Mouse (Mus musculus) lung, embryonic 14.5 days (tissue): ENCODE results near the gene Gpha2. TPM values are rescaled to one million over a fixed set of nuclear protein-coding genes. Genes with fewer than 3 reads are reported as not detected.

Experiments used
- ATAC-seq: fragments of 200-750 bp; cut with Nextera tagmentation; 2 replicates; pipeline ENCODE4 v1.8.0; 2017; ENCODE audit warnings: mild to moderate bottlenecking, moderate TSS enrichment, moderate library complexity; ENCODE audit not compliant: insufficient read depth
- DNase-seq: peaks from one replicate; pipeline ENCODE4 v3.0.0-alpha.2; 2015
- H3K27ac ChIP-seq: fragments of 300-500 bp; sonication (generic); 2 replicates; pipeline ENCODE4 v1.5.1; 2014; ENCODE audit warnings: low read depth, mild to moderate bottlenecking, moderate library complexity
- H3K27me3 ChIP-seq: fragments of 300-500 bp; sonication (generic); 2 replicates; pipeline ENCODE4 v1.6.1; 2014; ENCODE audit warnings: low read length, control low read depth; ENCODE audit not compliant: insufficient read depth
- H3K36me3 ChIP-seq: fragments of 300-500 bp; sonication (generic); 2 replicates; pipeline ENCODE4 v1.6.1; 2014; ENCODE audit warnings: control low read depth; ENCODE audit not compliant: insufficient read depth
- H3K4me1 ChIP-seq: fragments of 300-500 bp; sonication (generic); 2 replicates; pipeline ENCODE4 v1.6.1; 2014; ENCODE audit warnings: antibody characterized with exemption, control low read depth; ENCODE audit not compliant: insufficient read depth
- H3K4me2 ChIP-seq: fragments of 300-500 bp; sonication (generic); 2 replicates; pipeline ENCODE4 v1.6.1; 2014; ENCODE audit warnings: mild to moderate bottlenecking
- H3K4me3 ChIP-seq: fragments of 300-500 bp; sonication (generic); 2 replicates; pipeline ENCODE4 v1.5.1; 2014; ENCODE audit warnings: low read depth, low read length
- H3K9ac ChIP-seq: fragments of 300-500 bp; sonication (generic); 2 replicates; pipeline ENCODE4 v1.6.1; 2014
- H3K9me3 ChIP-seq: fragments of 300-500 bp; sonication (generic); 2 replicates; pipeline ENCODE4 v1.6.1; 2016; ENCODE audit warnings: low read depth, low read length, control low read depth
- CTCF ChIP-seq: IDR thresholded peaks from 2 replicates; pipeline ENCODE4 v1.5.1; 2016; ENCODE audit warnings: antibody characterized with exemption, low read depth
- WGBS: fragments of 180-500 bp; shearing (Covaris S2); extraction: QIAGEN DNeasy Blood & Tissue Kit; methylation state at CpG from one replicate; pipeline ENCODE4 v1.1.7; 2014; 5-methylcytosine and 5-hydroxymethylcytosine counted together
- microRNA counts: library from miRNA; unstranded; fragments of <30 nt; microRNA quantifications from one replicate; lab custom pipeline; 2016
- microRNA-seq: library from miRNA; unstranded; fragments of <30 nt; microRNA quantifications from one replicate; pipeline ENCODE4, GENCODE M21; 2016; ENCODE audit warnings: borderline number of aligned reads
- polyA plus RNA-seq: library from polyadenylated mRNA; unstranded; fragments of >200 nt; fragmentation: Nextera tagmentation; extraction: Ambion mirVana; gene quantifications from 2 replicates; pipeline ENCODE4 v1.2.1, GENCODE M21; 2014

The Gpha2 gene
- polyA plus RNA-seq, 1 experiment from 2014 or later = 0.54 TPM

GRCm38 (mm10) chr19:6272053-6272452, 45.9 kb downstream of the Gpha2 start:
- Histone ChIP-seq H3K4me3 (no peak overlapping the region), H3K9me3 (no peaks in the 10 kb centered on the region), H3K36me3 (no peaks in the 10 kb centered on the region), H3K4me2 (no peak overlapping the region), H3K27me3 (no peaks in the 10 kb centered on the region), H3K4me1 (0 out of 2 replicates have a peak, but pooled peaks cover 2% of the 10 kb centered on the region), H3K27ac (no peak overlapping the region), H3K9ac (no peak overlapping the region)
- 56% methylated on average over 7 of the region's 7 CpGs for WGBS
- TF ChIP-seq CTCF = no peak
- DNase-seq (no peak), ATAC-seq (no peak)

- Histone ChIP-seq H3K4me2 (no peak overlapping the region), H3K27me3 (no peaks in the 10 kb centered on the region), H3K36me3 (no peaks in the 10 kb centered on the region), H3K27ac (no peak overlapping the region), H3K9me3 (no peaks in the 10 kb centered on the region), H3K4me1 (peaks cover 2% of the 10 kb centered on the region; the same call in 1 of the 2 replicates), H3K4me3 (no peak overlapping the region), H3K9ac (no peak overlapping the region)
- ATAC-seq (no peak), DNase-seq (peak; percentile 42)
- TF ChIP-seq CTCF = no peak
- 69% methylated on average over 4 of the region's 4 CpGs for WGBS
Measured at GRCm38 (mm10) chr19:6272738-6273137, 46.6 kb downstream of the Gpha2 start.

GRCm38 (mm10) chr19:6273592-6273991, 47.4 kb downstream of the Gpha2 start:
- H3K9ac ChIP-seq = no peak overlapping the region
- H3K9me3 ChIP-seq = no peaks in the 10 kb centered on the region
- no peaks in the 10 kb centered on the region for H3K36me3 ChIP-seq
- TF ChIP-seq CTCF = no peak
- H3K27ac ChIP-seq = no peak overlapping the region
- no peak overlapping the region for H3K4me2 ChIP-seq
- no peak overlapping the region for H3K4me3 ChIP-seq
- no peaks in the 10 kb centered on the region for H3K27me3 ChIP-seq
- DNase-seq = no peak
- H3K4me1 ChIP-seq = peaks cover 5% of the 10 kb centered on the region; the same call in 1 of the 2 replicates
- 70% methylated on average over 4 of the region's 4 CpGs for WGBS
- ATAC-seq = no peak

- no peaks in the 10 kb centered on the region for H3K36me3 ChIP-seq
- no peak overlapping the region; the same call in 1 of the 2 replicates for H3K9ac ChIP-seq
- TF ChIP-seq CTCF = no peak
- H3K4me2 ChIP-seq = no peak overlapping the region
- DNase-seq (no peak), ATAC-seq (no peak)
- 84% methylated on average over 13 of the region's 13 CpGs for WGBS
- no peak overlapping the region for H3K4me3 ChIP-seq
- H3K4me1 ChIP-seq = peaks cover 10% of the 10 kb centered on the region; the same call in 1 of the 2 replicates
- no peaks in the 10 kb centered on the region for H3K27me3 ChIP-seq
- H3K27ac ChIP-seq = no peak overlapping the region
- no peaks in the 10 kb centered on the region for H3K9me3 ChIP-seq
Measured at GRCm38 (mm10) chr19:6273998-6274608, 47.9 kb downstream of the Gpha2 start.

- H3K36me3 ChIP-seq = peaks cover 15% of the 10 kb centered on the region
- peak; percentile 0; the same call in 1 of the 2 replicates for ATAC-seq
- no peak for TF ChIP-seq CTCF
- peak; percentile 50 for DNase-seq
- peak overlapping the region; percentile 60; the same call in 1 of the 2 replicates for H3K27ac ChIP-seq
- peaks cover 11% of the 10 kb centered on the region; the same call in 1 of the 2 replicates for H3K4me1 ChIP-seq
- H3K9me3 ChIP-seq = no peaks in the 10 kb centered on the region
- peak overlapping the region; percentile 81 for H3K4me3 ChIP-seq
- H3K4me2 ChIP-seq = peak overlapping the region; percentile 97
- 6% methylated on average over 15 of the region's 15 CpGs for WGBS
- no peaks in the 10 kb centered on the region for H3K27me3 ChIP-seq
- H3K9ac ChIP-seq = peak overlapping the region; percentile 58
Measured at GRCm38 (mm10) chr19:6275740-6276389, 49.7 kb downstream of the Gpha2 start.

- under 1% methylated on average over 102 of the region's 106 CpGs for WGBS
Measured at GRCm38 (mm10) chr19:6276426-6277421, 50.5 kb downstream of the Gpha2 start, which contains the start of gene Ehd1. Ehd1 (plus strand) TSS chr19:6276725.

More at GRCm38 (mm10) chr19:6276426-6277421, 50.5 kb downstream of the Gpha2 start, which contains the start of gene Ehd1:
- Histone ChIP-seq H3K4me1 (peaks cover 11% of the 10 kb centered on the region; the same call in 1 of the 2 replicates), H3K9me3 (no peaks in the 10 kb centered on the region), H3K36me3 (peaks cover 23% of the 10 kb centered on the region), H3K9ac (peak within 1 kb of the TSS; percentile 81), H3K27ac (peak within 1 kb of the TSS; percentile 87), H3K27me3 (no peaks in the 10 kb centered on the region), H3K4me3 (peak within 1 kb of the TSS; percentile 81), H3K4me2 (peak within 1 kb of the TSS; percentile 97)
- TF ChIP-seq CTCF = peak; percentile 51
- ATAC-seq (peak; percentile 93), DNase-seq (peak; percentile 99)

MicroRNAs within 50 kb of the gene (microRNA counts, 519-probe panel; counts per million panel counts)
- microRNA mmu-miR-192 (lab: Ali Mortazavi, UCI) = 2,277 counts per million, percentile 34 among the panel's probes with 10 or more counts

Small RNAs within 50 kb of the gene (microRNA-seq; reads per million reads assigned to microRNA genes)
- 99.3 reads per million, percentile 48 among the genes with 10 or more reads in this experiment for gene Mir192
- 71.3 reads per million, percentile 45 among the genes with 10 or more reads in this experiment for gene Mir194-2

Other genes with a start within 250 kb of the Gpha2 start
- not detected in 2 replicates for gene Slc22a20, start 240.2 kb upstream of the Gpha2 start, polyA plus RNA-seq
- 9.6 and 11.3 TPM in 2 replicates for gene Capn1, start 210.5 kb upstream of the Gpha2 start, polyA plus RNA-seq
- gene Syvn1, start 179.8 kb upstream of the Gpha2 start, polyA plus RNA-seq = 30.0 and 34.3 TPM in 2 replicates
- gene Mrpl49, start 168.6 kb upstream of the Gpha2 start, polyA plus RNA-seq = 78.8 and 80.2 TPM in 2 replicates
- 825 and 884 TPM in 2 replicates for gene Fau, start 168.5 kb upstream of the Gpha2 start, polyA plus RNA-seq
- 33.8 and 34.3 TPM in 2 replicates for gene Znhit2, start 165.2 kb upstream of the Gpha2 start, polyA plus RNA-seq
- 11.3 and 14.9 TPM in 2 replicates for gene Tm7sf2, start 158.0 kb upstream of the Gpha2 start, polyA plus RNA-seq
- gene Vps51, start 149.1 kb upstream of the Gpha2 start, polyA plus RNA-seq = 63.2 and 63.5 TPM in 2 replicates
- not detected in 2 replicates for gene Tmem262, start 146.3 kb upstream of the Gpha2 start, polyA plus RNA-seq
- 1.0 and 1.6 TPM in 2 replicates for gene Gm28374, start 144.1 kb upstream of the Gpha2 start, polyA plus RNA-seq
- gene Zfpl1, start 141.4 kb upstream of the Gpha2 start, polyA plus RNA-seq = 68.8 and 72.3 TPM in 2 replicates
- gene Cdca5, start 141.4 kb upstream of the Gpha2 start, polyA plus RNA-seq = 49.0 and 52.7 TPM in 2 replicates
- gene AC131692.1, start 132.0 kb upstream of the Gpha2 start, polyA plus RNA-seq = 0.68 TPM in 1 of 2 replicates, not detected in the other
- gene Naaladl1, start 120.6 kb upstream of the Gpha2 start, polyA plus RNA-seq = 0.51 and 0.57 TPM in 2 replicates
- 55.2 and 56.5 TPM in 2 replicates for gene Sac3d1, start 107.7 kb upstream of the Gpha2 start, polyA plus RNA-seq
- 28.6 and 35.3 TPM in 2 replicates for gene Snx15, start 98.1 kb upstream of the Gpha2 start, polyA plus RNA-seq
- gene Batf2, start 85.4 kb upstream of the Gpha2 start, polyA plus RNA-seq = 0.18 and 0.28 TPM in 2 replicates
- gene Arl2, start 84.8 kb upstream of the Gpha2 start, polyA plus RNA-seq = 78.8 and 89.2 TPM in 2 replicates
- gene Majin, start 42.0 kb upstream of the Gpha2 start, polyA plus RNA-seq = not detected in 2 replicates
- gene Ppp2r5b, start 9.5 kb downstream of the Gpha2 start, polyA plus RNA-seq = 16.4 and 19.3 TPM in 2 replicates
- 11.9 and 13.0 TPM in 2 replicates for gene Atg2a, start 15.3 kb downstream of the Gpha2 start, polyA plus RNA-seq
- 50.3 and 53.2 TPM in 2 replicates for gene Ehd1, start 50.3 kb downstream of the Gpha2 start, polyA plus RNA-seq
- 0.82 and 1.2 TPM in 2 replicates for gene Cdc42bpg, start 80.1 kb downstream of the Gpha2 start, polyA plus RNA-seq
- 60.3 and 68.6 TPM in 2 replicates for gene Men1, start 108.6 kb downstream of the Gpha2 start, polyA plus RNA-seq
- gene Map4k2, start 114.8 kb downstream of the Gpha2 start, polyA plus RNA-seq = 13.4 and 22.2 TPM in 2 replicates
- gene Sf1, start 137.3 kb downstream of the Gpha2 start, polyA plus RNA-seq = 177 and 200 TPM in 2 replicates
- 6.1 and 9.3 TPM in 2 replicates for gene Pygm, start 158.0 kb downstream of the Gpha2 start, polyA plus RNA-seq
- gene Rasgrp2, start 173.0 kb downstream of the Gpha2 start, polyA plus RNA-seq = 34.8 and 35.1 TPM in 2 replicates
- 0.47 and 1.1 TPM in 2 replicates for gene Nrxn2, start 192.4 kb downstream of the Gpha2 start, polyA plus RNA-seq